Mouse (Mus musculus): ENCODE measurements around the gene Fam19a2.

GRCm38 (mm10) chr10:123462305-123462704 is 198.5 kb downstream of the Fam19a2 start:
- TF ChIP-seq POLR2A (IDR thresholded peaks at IDR 0.05; ENCODE audit: low read depth, low read length) = no peak
- TF ChIP-seq CTCF (IDR thresholded peaks at IDR 0.05; ENCODE audit: extremely low read depth, insufficient read length, insufficient replicate concordance, low read depth, low read length) = no peak

All from small intestine, adult 2 months (tissue).